Mouse (Mus musculus) ES-Bruce4 (cell line): Measurements from ENCODE around the gene Hnrnpa3.

ENCODE experiments used
- CTCF ChIP-seq: IDR thresholded peaks from one replicate; pipeline ENCODE4 v1.8.1; 2011; ENCODE audit warnings: low read depth, low read length
- EP300 ChIP-seq: IDR thresholded peaks from 2 replicates; pipeline ENCODE4 v1.6.1; 2011; ENCODE audit warnings: low read depth, low read length; ENCODE audit not compliant: insufficient read depth
- POLR2A ChIP-seq: IDR thresholded peaks from one replicate; pipeline ENCODE4 v1.8.1; 2011; ENCODE audit warnings: low read length; ENCODE audit not compliant: insufficient read depth

GRCm38 (mm10) chr2:75633381-75633780, 25.7 kb upstream of the Hnrnpa3 start:
- TF ChIP-seq CTCF (no peak), EP300 (peak; percentile 90), POLR2A (peak; percentile 39)
